8 mouse cellular contexts compared by ENCODE assay signal in genomic region chr17:70751161-70751651, GRCm38 (mm10).
DNase-seq lines count a peak whose midpoint lies in the region; ATAC-seq and TF ChIP-seq lines count a peak whose summit lies in the region.

No protein-coding gene starts in this region.

- peak overlapping the region; percentile 27; the same call in 1 of the 2 replicates for H3K4me3 ChIP-seq in layer of hippocampus, adult 2 months
- H3K4me3 ChIP-seq in forebrain, embryonic 11.5 days (ENCODE audit: low read depth, low read length): peak overlapping the region; percentile 14; the same call in 1 of the 2 replicates
- peak overlapping the region; percentile 28 for H3K4me3 ChIP-seq in hindbrain, embryonic 16.5 days (ENCODE audit: low read length)
- H3K4me3 ChIP-seq in liver, embryonic 12.5 days: peak overlapping the region; percentile 37
- H3K4me3 ChIP-seq in neural tube, embryonic 15.5 days (replicated peaks): peak overlapping the region; percentile 21

- H3K27ac ChIP-seq in layer of hippocampus, adult 2 months: peak overlapping the region; percentile 71
- H3K27ac ChIP-seq in forebrain, embryonic 11.5 days (ENCODE audit: low read depth, low read length): no peak overlapping the region
- H3K27ac ChIP-seq in hindbrain, embryonic 16.5 days (ENCODE audit: low read depth, low read length): no peak overlapping the region; the same call in 1 of the 2 replicates
- H3K27ac ChIP-seq in liver, embryonic 12.5 days: peak overlapping the region; percentile 58; the same call in 1 of the 2 replicates
- H3K27ac ChIP-seq in neural tube, embryonic 15.5 days (replicated peaks): no peak overlapping the region

- H3K27me3 ChIP-seq in forebrain, embryonic 11.5 days (ENCODE audit: control insufficient read depth, insufficient read depth, low read length): no peaks in the 10 kb centered on the region
- H3K27me3 ChIP-seq in hindbrain, embryonic 16.5 days (replicated peaks; ENCODE audit: control insufficient read depth, insufficient read depth, low read length): peaks cover 7% of the 10 kb centered on the region
- H3K27me3 ChIP-seq in liver, embryonic 12.5 days (replicated peaks): peaks cover 75% of the 10 kb centered on the region
- H3K27me3 ChIP-seq in neural tube, embryonic 15.5 days (replicated peaks): 0 out of 2 replicates have a peak, but pooled peaks cover 6% of the 10 kb centered on the region

- H3K36me3 ChIP-seq in forebrain, embryonic 11.5 days (ENCODE audit: control insufficient read depth, insufficient read depth, low read length): no peaks in the 10 kb centered on the region
- H3K36me3 ChIP-seq in hindbrain, embryonic 16.5 days (ENCODE audit: control insufficient read depth, insufficient read depth, low read length): no peaks in the 10 kb centered on the region
- no peaks in the 10 kb centered on the region for H3K36me3 ChIP-seq in liver, embryonic 12.5 days
- H3K36me3 ChIP-seq in neural tube, embryonic 15.5 days: no peaks in the 10 kb centered on the region

- intact Hi-C loops in left cerebral cortex, postnatal 25 days (cut with DNase I): loop anchor here (5.0 kb wide), 1 partner anchor 216 kb away; no protein-coding TSS in a partner anchor

- no peak for TF ChIP-seq CTCF in layer of hippocampus, adult 2 months (conservative IDR thresholded peaks at IDR 0.05)

- peak overlapping the region; percentile 46 for H3K9ac ChIP-seq in forebrain, embryonic 11.5 days (ENCODE audit: low read length)
- H3K9ac ChIP-seq in hindbrain, embryonic 16.5 days (ENCODE audit: low read depth, low read length): peak overlapping the region; percentile 29
- H3K9ac ChIP-seq in liver, embryonic 12.5 days: no peak overlapping the region
- peak overlapping the region; percentile 32; the same call in 1 of the 2 replicates for H3K9ac ChIP-seq in neural tube, embryonic 15.5 days (replicated peaks)

- no peak for DNase-seq in layer of hippocampus, adult 2 months (ENCODE audit: low spot score in 2 of 2)
- DNase-seq in layer of hippocampus, postnatal 14 days (ENCODE audit: low spot score in 2 of 2): no peak
- peak; percentile 72 for DNase-seq in forebrain, embryonic 11.5 days (ENCODE audit: low spot score)
- no peak for DNase-seq in left cerebral cortex, postnatal 25 days (ENCODE audit: low spot score in 2 of 2)
- no peak for DNase-seq in thymus, postnatal 0 days (ENCODE audit: low spot score)

- peaks cover 5% of the 10 kb centered on the region; the same call in 1 of the 2 replicates for H3K4me1 ChIP-seq in forebrain, embryonic 11.5 days (replicated peaks; ENCODE audit: control insufficient read depth, insufficient read depth, low read length)
- H3K4me1 ChIP-seq in hindbrain, embryonic 16.5 days (ENCODE audit: control insufficient read depth, insufficient read depth, low read depth, low read length): peaks cover 22% of the 10 kb centered on the region
- peaks cover 11% of the 10 kb centered on the region; the same call in 1 of the 2 replicates for H3K4me1 ChIP-seq in liver, embryonic 12.5 days
- H3K4me1 ChIP-seq in neural tube, embryonic 15.5 days: peaks cover 44% of the 10 kb centered on the region

- peak overlapping the region; percentile 45 for H3K4me2 ChIP-seq in forebrain, embryonic 11.5 days (ENCODE audit: low read depth, low read length, severe bottlenecking)
- peak overlapping the region; percentile 48 for H3K4me2 ChIP-seq in hindbrain, embryonic 16.5 days (ENCODE audit: low read length)
- peak overlapping the region; percentile 51 for H3K4me2 ChIP-seq in liver, embryonic 12.5 days
- H3K4me2 ChIP-seq in neural tube, embryonic 15.5 days: peak overlapping the region; percentile 49

- no peak for ATAC-seq in forebrain, embryonic 11.5 days (replicated peaks; ENCODE audit: low FRiP score)
- 0 out of 2 replicates have a peak, but pooled peaks have one; percentile 34 for ATAC-seq in hindbrain, embryonic 16.5 days
- 0 out of 2 replicates have a peak, but pooled peaks have one; percentile 22 for ATAC-seq in liver, embryonic 12.5 days
- no peak for ATAC-seq in neural tube, embryonic 15.5 days (ENCODE audit: low FRiP score)

- WGBS in forebrain, embryonic 11.5 days: 3% methylated on average over 19 of the region's 19 CpGs
- WGBS in hindbrain, embryonic 16.5 days: 7% methylated on average over 19 of the region's 19 CpGs
- 2% methylated on average over 19 of the region's 19 CpGs for WGBS in liver, embryonic 12.5 days (ENCODE audit: insufficient replicate concordance)
- WGBS in neural tube, embryonic 15.5 days: 9% methylated on average over 19 of the region's 19 CpGs

- no peaks in the 10 kb centered on the region for H3K9me3 ChIP-seq in forebrain, embryonic 11.5 days (ENCODE audit: control insufficient read depth, low read length)
- H3K9me3 ChIP-seq in hindbrain, embryonic 16.5 days (ENCODE audit: control insufficient read depth, low read length): no peaks in the 10 kb centered on the region
- H3K9me3 ChIP-seq in liver, embryonic 12.5 days (replicated peaks): no peaks in the 10 kb centered on the region
- H3K9me3 ChIP-seq in neural tube, embryonic 15.5 days (replicated peaks): no peaks in the 10 kb centered on the region

Comparison
In these comparisons a context has a peak if more than half of its experiments do, and no peak if none do; other contexts are left out.
1. H3K27ac ChIP-seq: peak in layer of hippocampus, adult 2 months (single experiment) and liver, embryonic 12.5 days (single experiment); none in forebrain, embryonic 11.5 days (single experiment), hindbrain, embryonic 16.5 days (single experiment) and neural tube, embryonic 15.5 days (single experiment).
2. ATAC-seq: peak in hindbrain, embryonic 16.5 days (single experiment) and liver, embryonic 12.5 days (single experiment); none in forebrain, embryonic 11.5 days (single experiment) and neural tube, embryonic 15.5 days (single experiment).
3. Peak in every context shown above with its lines, with median percentiles within 50 percentile points of each other: H3K4me3 ChIP-seq and H3K4me2 ChIP-seq.